Mouse (Mus musculus) adrenal gland, adult (tissue): ENCODE measurements around the gene Suds3.

Source experiments
- DNase-seq, 2 experiments: peaks; one replicate each; pipeline ENCODE4 v3.0.0; 2022 to 2023; ENCODE audit warnings: low spot score in 1 of 2; ENCODE audit not compliant: inconsistent age in 2 of 2

Gene Suds3

GRCm38 (mm10) chr5:117115193-117115767, 633 bp downstream of the Suds3 start:
- DNase-seq: peak; percentile 67 to 88

- DNase-seq: peak in 1 of 2 experiments; percentile 83
Measured at GRCm38 (mm10) chr5:117114581-117115192, 1.2 kb downstream of the Suds3 start.

- no peak for DNase-seq
Measured at GRCm38 (mm10) chr5:117113330-117113729, 2.6 kb downstream of the Suds3 start.

GRCm38 (mm10) chr5:117111774-117112112, 4.2 kb downstream of the Suds3 start:
- no peak for DNase-seq

GRCm38 (mm10) chr5:117111064-117111773, 4.7 kb downstream of the Suds3 start:
- DNase-seq: no peak

GRCm38 (mm10) chr5:117109522-117109921, 6.4 kb downstream of the Suds3 start:
- peak in 1 of 2 experiments; percentile 43 for DNase-seq

GRCm38 (mm10) chr5:117108731-117109130, 7.2 kb downstream of the Suds3 start:
- peak in 1 of 2 experiments; percentile 18 for DNase-seq

GRCm38 (mm10) chr5:117108292-117108691, 7.6 kb downstream of the Suds3 start:
- DNase-seq: no peak

GRCm38 (mm10) chr5:117105761-117106160, 10.2 kb downstream of the Suds3 start:
- DNase-seq: no peak

- peak in 1 of 2 experiments; percentile 25 for DNase-seq
Measured at GRCm38 (mm10) chr5:117104329-117104728, 11.6 kb downstream of the Suds3 start.

- DNase-seq: peak in 1 of 2 experiments; percentile 23
Measured at GRCm38 (mm10) chr5:117103194-117103929, 12.6 kb downstream of the Suds3 start.

GRCm38 (mm10) chr5:117099742-117100141, 16.2 kb downstream of the Suds3 start:
- DNase-seq: peak in 1 of 2 experiments; percentile 29

GRCm38 (mm10) chr5:117099008-117099407, 16.9 kb downstream of the Suds3 start:
- no peak for DNase-seq

- DNase-seq: peak in 1 of 2 experiments; percentile 78
Measured at GRCm38 (mm10) chr5:117096716-117097115, 19.2 kb downstream of the Suds3 start.

GRCm38 (mm10) chr5:117094431-117094830, 21.5 kb downstream of the Suds3 start:
- peak in 1 of 2 experiments; percentile 63 for DNase-seq

GRCm38 (mm10) chr5:117089786-117090185, 26.1 kb downstream of the Suds3 start:
- DNase-seq: no peak

GRCm38 (mm10) chr5:117089147-117089546, 26.8 kb downstream of the Suds3 start:
- DNase-seq: no peak

GRCm38 (mm10) chr5:117087718-117088117, 28.2 kb downstream of the Suds3 start:
- DNase-seq: no peak

- peak in 1 of 2 experiments; percentile 43 for DNase-seq
Measured at GRCm38 (mm10) chr5:117069498-117069894, 46.4 kb downstream of the Suds3 start.

GRCm38 (mm10) chr5:117068808-117069497, 47.0 kb downstream of the Suds3 start:
- no peak for DNase-seq

- DNase-seq: no peak
Measured at GRCm38 (mm10) chr5:117068181-117068580, 47.7 kb downstream of the Suds3 start.
